Mouse (Mus musculus): ENCODE measurements at regions not wholly inside any gene's neighbourhood (a gene's known extent, or its start where the extent isn't known, plus 50 kb on each side); places are given as distances from the start of the nearest gene placed in this dataset.

DNA sequence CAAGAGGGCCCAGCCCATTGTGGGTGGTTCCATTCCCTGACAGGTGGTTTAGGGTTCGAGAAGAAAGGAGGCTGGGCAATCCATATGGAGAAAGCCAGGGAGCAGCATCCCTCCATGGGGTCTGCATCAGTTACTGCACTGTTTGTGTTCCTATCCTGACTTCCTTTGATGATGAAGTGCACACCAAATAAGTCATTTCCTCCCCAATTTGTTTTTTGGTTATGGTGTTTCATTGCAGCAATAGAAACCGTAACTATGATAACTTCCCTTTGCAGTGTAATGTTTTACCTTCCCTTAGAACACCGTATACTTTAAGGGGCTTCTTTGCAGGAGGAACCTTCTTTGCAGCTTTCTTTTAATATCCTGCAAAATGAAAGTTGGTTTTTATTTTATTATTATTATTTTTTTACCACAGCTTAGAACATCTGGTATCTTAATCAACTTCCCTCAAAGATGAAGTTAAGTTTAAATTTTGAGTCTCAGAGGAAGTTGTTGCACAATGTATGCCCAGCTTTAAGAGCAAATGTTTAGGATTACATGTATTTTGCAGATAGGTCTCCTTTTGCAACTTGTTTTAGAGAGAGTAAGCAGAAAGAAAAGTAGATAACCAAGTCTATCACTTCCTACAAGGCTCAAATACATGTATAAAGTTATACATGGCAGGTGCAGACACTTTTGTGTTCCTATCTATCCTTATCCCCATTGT, 1059.1 kb downstream of the Diaph2 start:
- DNase-seq = no peak

DNA sequence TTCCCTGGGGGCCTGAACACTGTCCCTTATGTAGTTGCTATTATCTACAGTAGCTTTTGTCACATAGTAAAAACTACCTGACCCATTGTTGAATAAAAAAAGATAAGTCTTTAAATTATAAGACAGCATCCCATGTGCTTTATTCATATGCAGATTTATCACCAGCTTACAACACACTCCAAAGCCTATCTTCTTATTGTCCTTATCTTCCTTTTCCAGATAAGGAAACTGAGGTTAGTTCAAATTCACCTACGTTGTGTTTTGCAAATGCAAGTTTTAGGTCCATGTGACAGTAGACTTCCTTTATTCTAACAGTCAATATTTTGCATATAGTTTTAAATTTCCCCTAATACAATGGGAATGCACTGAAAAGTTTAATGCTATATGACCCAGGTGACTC, 1069.4 kb downstream of the Diaph2 start:
- no peak for DNase-seq

GRCm38 (mm10) chrX:130819707-130820106, 1070.2 kb downstream of the Diaph2 start:
- DNase-seq = no peak

DNA sequence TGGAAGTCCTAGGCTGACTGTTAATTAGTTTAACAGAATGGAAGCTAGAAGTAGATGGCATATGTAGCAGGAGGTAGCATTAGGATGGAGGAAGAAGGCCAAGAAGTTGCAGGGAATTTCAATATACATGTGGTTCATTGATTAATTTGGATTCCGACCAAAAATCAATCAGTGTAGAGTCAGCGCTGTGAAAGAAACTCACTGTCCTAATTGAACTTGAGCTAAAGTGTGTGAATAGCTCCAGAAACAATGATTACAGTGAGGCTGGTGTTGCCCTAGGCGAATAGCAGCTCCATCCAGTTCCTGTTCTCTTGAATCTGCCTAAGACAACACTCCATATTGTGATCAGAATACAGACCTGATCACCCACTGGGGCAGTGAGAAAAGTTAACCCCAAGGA, 1070.6 kb downstream of the Diaph2 start:
- DNase-seq = no peak

GRCm38 (mm10) chrX:130823943-130824342, 1074.4 kb downstream of the Diaph2 start:
- DNase-seq = no peak

GRCm38 (mm10) chrX:130835835-130836234, 1086.3 kb downstream of the Diaph2 start:
- no peak for DNase-seq

GRCm38 (mm10) chrX:130843141-130843540, 1093.6 kb downstream of the Diaph2 start:
- DNase-seq = peak; percentile 27 to 51

DNA sequence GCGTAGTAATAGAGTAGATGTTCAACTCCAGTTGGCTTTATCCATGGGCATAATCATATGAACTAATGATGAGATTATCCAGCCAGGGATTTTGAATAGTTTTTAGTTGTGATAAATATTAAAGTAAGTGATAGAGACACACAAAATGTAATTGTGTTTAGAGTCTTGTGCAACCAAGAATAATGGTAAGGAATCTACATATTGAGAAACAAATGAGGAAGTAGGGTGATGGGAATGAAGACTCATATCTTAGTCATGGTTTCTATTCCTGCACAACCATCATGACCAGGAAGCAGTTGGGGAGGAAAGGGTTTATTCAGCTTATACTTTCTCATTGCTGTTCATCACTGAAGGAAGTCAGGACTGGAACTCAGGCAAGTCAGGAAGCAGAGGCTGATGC, 1117.0 kb downstream of the Diaph2 start:
- no peak for DNase-seq

DNA sequence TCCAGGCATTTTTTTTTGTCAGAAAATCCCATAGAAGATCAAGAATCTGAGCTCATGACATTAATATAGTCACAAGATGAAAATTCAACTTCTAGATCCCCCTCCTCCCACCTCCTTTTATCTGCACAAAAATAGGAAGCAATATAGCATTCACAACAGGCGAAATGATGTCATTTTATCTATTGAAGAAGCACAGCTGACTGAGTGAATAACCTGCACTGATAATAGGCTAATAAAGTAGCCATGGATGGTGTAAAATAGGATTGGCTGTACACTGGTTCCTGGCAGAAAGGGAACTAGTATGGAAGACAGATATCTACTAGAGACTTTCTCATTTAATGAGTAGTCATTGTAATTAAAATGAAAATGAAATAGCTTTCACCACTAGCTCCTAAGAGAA, 1124.6 kb downstream of the Diaph2 start:
- DNase-seq = no peak

DNA sequence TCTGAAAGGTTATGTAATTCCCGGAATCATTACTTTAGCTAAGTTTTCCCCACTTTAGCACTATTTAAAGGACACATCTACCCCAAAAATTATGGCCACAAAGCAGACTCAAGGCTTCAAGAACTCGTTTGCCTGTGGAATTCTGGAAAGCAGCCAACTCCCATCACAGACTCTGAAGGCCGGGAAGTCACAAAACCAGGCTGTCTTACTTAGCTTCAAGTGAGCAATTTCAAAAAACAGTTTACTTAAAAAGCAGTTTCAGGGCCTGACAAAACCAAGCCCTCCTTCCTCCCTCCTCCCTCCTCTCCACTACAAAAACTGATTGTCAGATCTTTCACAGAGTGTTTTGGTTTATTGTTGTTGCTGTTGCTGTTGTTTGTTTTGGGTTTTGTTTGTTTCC, 1125.7 kb downstream of the Diaph2 start:
- DNase-seq = peak; percentile 2 to 26

DNA sequence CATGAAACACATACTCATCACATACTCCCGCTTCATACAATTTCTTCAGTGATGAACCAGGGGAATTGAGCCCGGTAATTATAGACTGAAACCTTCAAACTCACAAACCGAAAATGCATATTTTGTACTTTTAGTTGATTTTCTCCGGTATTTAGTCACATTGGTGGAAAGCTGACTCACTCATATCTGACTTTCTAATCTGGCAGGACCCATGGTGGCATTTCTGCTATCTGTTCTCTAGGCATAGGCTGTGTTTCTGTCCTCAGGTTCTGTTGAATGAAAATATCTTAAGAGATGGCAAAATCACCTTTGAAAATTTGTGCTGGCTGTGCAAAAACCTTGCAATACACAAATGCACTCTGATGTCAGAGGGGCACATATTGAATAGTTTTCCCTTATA, 1126.6 kb downstream of the Diaph2 start:
- DNase-seq = no peak

Data from kidney, postnatal 4 days (tissue).